Mouse (Mus musculus) spleen, postnatal 10 days (tissue): ENCODE measurements around the gene Zcchc2.

Source experiments
- DNase-seq, 2 experiments: peaks; one replicate each; pipeline ENCODE4 v3.0.0; 2021 to 2022; ENCODE audit warnings: low spot score in 2 of 2

The Zcchc2 gene

DNA sequence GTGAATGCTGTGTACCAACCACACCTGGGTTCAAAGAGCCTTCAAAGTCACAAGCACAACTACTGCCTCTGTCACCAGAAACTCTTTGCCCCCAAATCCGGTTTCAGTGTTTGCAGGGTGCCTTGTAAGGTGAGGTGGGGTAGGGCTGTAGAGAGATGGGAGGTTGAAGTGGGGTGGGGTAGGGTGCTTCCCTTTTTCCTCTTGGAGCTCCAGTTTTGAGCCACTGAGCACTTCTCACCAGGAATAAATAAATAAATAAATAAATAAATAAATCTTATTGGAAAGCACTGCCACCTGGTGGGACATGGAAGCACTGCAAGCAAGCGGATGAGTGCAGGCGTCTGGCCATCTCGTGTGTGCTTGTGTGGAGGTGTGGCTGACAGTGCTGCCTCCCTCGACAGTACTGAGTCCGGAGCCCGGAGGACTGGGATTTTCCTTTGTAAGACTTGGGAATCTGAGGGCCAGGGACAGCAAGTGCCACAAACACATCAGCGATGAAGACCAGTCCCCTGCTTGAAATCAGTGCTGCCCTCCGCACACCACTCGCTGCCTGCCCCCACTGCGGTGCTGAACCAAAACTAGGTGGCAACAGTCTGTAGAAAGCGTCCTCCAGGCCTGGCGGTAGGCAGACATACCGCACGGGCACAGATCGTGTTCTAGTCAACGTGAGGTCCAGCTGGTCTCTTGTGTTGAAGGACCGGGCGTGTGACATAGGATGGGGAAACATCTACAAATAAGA is 46.8 kb downstream of the Zcchc2 start:
- peak; percentile 36 to 73 for DNase-seq

- DNase-seq: no peak
These were observed 49.1 kb downstream of the Zcchc2 start for GRCm38 (mm10) chr1:106039326-106039725.

DNA sequence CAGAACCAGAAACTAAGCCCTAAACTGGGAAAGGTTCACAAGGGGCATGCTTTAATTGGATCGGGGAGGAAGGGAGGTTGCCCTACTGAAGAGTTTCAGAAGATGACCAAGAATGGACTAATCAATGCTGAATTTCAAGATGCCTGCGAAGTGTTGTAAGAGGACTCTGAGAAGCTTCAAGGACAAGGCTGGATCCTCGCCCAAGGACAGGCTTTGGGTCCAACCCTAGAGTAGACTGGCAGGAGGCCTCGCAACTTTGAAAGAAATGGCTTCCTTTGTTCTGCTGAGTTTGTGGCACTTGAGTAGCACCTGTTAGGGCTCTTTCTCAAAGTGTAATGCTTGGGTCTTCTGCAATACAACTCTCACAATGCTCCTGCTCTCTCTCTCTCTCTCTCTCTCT is 50.1 kb downstream of the Zcchc2 start:
- DNase-seq: no peak

GRCm38 (mm10) chr1:106042221-106042620 is 52.0 kb downstream of the Zcchc2 start:
- DNase-seq: no peak

DNA sequence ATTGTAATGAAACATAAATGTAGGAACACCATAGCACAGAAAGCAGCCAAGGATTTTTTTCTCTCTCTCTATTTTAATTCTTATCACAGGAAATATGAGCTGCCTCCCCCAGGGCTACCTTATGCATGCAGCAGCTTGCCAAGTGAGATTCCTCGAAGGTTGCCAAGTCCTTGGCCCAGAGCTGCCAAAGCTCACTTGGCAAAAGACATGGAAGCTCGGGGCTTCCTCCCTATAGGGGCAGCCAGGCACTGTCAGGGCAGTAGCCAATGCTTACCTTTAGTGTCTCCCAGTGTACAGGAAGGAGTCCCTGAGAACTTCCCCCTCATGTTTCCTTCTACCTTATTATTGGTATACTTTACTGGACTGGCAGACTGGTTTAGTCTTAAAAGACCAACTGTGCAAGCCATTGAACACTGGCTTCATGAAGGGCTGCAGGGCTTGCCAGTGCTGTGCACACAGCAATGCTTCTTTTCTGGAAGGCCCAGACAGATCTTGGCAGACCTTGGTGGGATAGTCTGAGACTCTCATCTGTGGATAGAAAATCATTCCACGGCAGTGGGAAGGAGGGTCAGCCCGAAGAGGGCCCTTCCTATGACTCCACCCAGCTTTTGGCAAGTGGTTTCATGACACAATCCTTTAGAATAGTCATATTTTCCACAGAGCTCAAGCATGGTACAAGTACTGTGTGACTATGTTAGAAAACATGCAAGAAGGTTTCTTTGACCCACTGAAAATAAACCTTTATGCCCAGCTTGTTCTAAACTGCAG is 53.0 kb downstream of the Zcchc2 start:
- DNase-seq: no peak

GRCm38 (mm10) chr1:106049036-106049435 is 58.8 kb downstream of the Zcchc2 start:
- DNase-seq: no peak

GRCm38 (mm10) chr1:106054978-106055377 is 64.8 kb downstream of the Zcchc2 start:
- DNase-seq: no peak

DNA sequence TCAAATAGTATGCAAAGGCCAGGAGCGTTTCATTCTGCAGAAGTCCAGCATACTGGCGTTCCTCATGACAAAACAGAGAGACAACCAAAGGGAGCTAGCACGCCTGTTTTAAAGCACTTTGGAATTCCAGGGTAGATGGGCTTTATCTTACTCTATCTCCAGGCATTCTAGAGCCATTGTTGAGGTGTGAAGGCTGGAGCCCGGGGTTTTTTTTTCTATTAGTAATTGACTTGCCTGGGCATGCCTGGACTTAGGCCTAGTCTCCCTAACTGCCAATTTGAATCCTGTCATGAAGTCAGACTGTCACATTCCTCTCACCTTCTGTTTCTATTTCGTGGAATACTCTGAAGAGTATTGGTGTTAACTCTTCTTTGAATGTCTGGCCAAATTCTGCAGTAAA is 68.1 kb downstream of the Zcchc2 start:
- no peak for DNase-seq

GRCm38 (mm10) chr1:106059516-106060277 is 69.5 kb downstream of the Zcchc2 start:
- no peak for DNase-seq

- no peak for DNase-seq
These were observed 71.1 kb downstream of the Zcchc2 start for GRCm38 (mm10) chr1:106061185-106061910.

DNA sequence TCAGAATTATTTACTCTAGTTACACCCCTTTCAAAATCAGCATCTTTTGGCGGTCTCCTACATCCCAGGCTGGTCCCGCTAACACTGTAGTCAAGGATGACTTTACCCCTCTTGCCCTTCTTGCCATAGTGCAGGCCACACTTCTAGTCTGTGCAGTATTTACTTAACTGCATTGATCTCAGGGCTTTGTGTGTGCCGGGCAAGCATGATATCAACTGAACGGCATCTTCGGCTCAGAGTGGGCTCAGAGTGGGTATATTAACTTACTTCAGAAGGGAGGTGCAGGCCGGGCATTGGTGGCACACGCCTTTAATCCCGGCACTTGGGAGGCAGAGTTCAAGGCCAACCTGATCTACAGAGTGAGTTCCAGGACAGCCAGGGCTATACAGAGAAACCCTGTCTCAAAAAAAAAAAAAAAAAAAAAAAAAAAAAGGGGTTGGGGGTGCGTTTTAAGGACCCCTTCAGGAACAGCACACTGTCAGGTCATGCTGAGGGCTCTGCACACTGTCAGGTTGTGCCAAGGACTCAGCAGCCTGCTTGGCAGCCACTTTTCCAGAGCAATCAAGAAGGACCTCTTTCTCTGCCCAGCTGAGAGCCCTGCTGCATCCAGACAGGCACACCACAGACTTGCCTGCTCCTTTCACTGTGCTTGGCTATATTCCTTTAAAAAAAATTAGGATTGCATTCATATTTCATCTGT is 72.8 kb downstream of the Zcchc2 start:
- DNase-seq: no peak

DNA sequence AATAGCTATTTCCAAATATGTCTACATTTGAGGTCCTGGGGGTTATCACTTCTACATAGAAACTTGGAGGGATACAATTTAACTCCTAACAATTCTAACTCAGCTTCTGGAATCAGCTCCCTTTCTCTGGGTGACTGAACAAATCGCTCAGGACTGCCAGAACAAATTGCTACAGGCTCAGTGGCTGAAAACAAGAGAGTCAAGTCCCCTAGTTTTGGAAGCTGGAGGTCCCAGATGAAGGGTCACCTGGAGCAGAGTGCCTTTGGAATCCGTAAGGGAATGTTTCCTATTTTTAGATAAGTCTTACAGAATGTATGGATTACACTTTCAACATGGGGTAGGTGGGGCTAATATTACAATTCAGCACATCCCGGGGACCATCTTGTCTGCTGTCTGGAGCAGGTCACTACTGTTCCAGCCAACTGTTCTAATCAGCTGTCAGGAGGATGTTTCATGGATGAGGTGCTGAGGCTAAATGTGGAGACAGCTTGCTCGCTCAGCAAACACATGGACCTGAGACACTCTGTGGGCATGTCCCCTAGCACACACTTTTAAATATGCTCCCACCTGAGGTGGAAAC is 73.5 kb downstream of the Zcchc2 start:
- DNase-seq: no peak

GRCm38 (mm10) chr1:106064291-106064690 is 74.1 kb downstream of the Zcchc2 start:
- no peak for DNase-seq

- no peak for DNase-seq
These were observed 74.5 kb downstream of the Zcchc2 start for GRCm38 (mm10) chr1:106064711-106065110.

DNA sequence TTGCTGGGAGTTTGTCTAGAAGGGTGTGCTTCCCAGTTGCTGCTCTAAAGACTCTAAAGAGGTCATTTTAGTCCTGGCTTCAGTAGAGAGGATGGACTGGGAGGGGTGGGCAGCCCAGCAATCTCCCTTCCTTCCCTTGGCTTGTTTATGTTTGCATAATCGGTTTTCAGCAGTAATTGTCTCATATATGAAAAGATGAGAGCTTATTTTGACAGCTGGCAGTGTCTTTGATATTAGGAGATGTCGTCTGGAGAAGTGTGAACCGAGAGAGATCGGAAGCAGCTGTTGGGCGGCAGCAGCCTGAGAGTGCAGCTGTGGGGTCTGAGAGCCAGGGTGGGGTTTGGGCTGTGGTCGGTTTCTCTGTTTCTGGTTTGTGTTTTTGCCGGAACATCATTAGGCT is 75.5 kb downstream of the Zcchc2 start:
- DNase-seq: no peak

GRCm38 (mm10) chr1:106067306-106067705 is 77.1 kb downstream of the Zcchc2 start:
- DNase-seq: no peak

DNA sequence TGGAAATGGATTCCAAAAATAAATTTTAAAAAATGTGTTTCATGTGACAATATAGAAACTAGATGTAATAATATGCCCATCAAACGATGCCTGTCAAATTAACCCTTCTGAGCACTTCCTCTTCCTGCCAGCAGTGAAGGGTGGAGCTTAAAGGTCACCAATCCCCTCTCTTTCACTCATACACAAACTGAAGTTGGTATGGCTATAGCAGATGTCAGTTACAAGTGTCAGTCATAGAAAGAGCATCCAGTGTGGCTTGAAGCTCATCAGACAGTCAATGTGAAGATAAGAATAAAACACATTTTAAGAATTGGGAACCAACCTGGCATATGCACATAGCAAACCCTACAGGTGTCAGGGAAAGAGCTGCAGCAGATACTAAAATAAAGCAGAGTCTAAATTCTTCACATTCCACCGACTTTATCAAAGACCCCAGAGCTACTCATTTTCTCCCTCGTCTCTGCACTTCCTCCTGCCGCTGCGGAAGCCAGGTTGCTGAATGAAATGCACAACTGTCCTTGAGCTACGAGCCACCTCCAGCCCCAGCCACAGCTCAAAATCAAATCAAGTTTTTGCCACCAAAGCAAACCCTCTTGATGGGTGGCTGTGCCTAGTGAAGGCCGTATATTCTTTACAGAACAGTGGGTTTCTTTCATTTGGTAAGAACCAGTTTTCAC is 79.8 kb downstream of the Zcchc2 start:
- DNase-seq: no peak

GRCm38 (mm10) chr1:106070814-106071213 is 80.6 kb downstream of the Zcchc2 start:
- DNase-seq: no peak

GRCm38 (mm10) chr1:106071237-106072070 is 81.2 kb downstream of the Zcchc2 start:
- DNase-seq: peak; percentile 63 to 83
